Mouse (Mus musculus): ENCODE results near the gene Grin2b. TPM values are rescaled to one million over a fixed set of nuclear protein-coding genes. Genes with fewer than 3 reads are reported as not detected.

The Grin2b gene
- polyA plus RNA-seq, 1 experiment from 2014 or later = 1.2 TPM

GRCm38 (mm10) chr6:135674380-135674779 lies 498.9 kb downstream of the Grin2b start:
- no peak overlapping the region for H3K9ac ChIP-seq (ENCODE audit: low read length)
- H3K4me1 ChIP-seq (ENCODE audit: control insufficient read depth, insufficient read depth, low read length) = no peaks in the 10 kb centered on the region
- no peaks in the 10 kb centered on the region for H3K9me3 ChIP-seq (ENCODE audit: control insufficient read depth, low read length)
- H3K27ac ChIP-seq (ENCODE audit: low read depth, low read length) = no peak overlapping the region
- no peak overlapping the region for H3K4me2 ChIP-seq
- H3K27me3 ChIP-seq (ENCODE audit: control insufficient read depth, insufficient read depth, low read length) = no peaks in the 10 kb centered on the region
- no peaks in the 10 kb centered on the region for H3K36me3 ChIP-seq (ENCODE audit: control insufficient read depth, insufficient read depth, low read length)
- 51% methylated on average over 4 of the region's 4 CpGs for WGBS
- ATAC-seq (ENCODE audit: low FRiP score) (no peak), DNase-seq (ENCODE audit: low spot score, missing footprints) (no peak)
- no peak overlapping the region for H3K4me3 ChIP-seq (ENCODE audit: low read depth, low read length)

GRCm38 (mm10) chr6:135672003-135672402 lies 501.3 kb downstream of the Grin2b start:
- Histone ChIP-seq H3K4me3 (ENCODE audit: low read depth, low read length) (no peak overlapping the region), H3K36me3 (ENCODE audit: control insufficient read depth, insufficient read depth, low read length) (no peaks in the 10 kb centered on the region), H3K4me1 (ENCODE audit: control insufficient read depth, insufficient read depth, low read length) (no peaks in the 10 kb centered on the region), H3K27ac (ENCODE audit: low read depth, low read length) (no peak overlapping the region), H3K9me3 (ENCODE audit: control insufficient read depth, low read length) (no peaks in the 10 kb centered on the region), H3K27me3 (ENCODE audit: control insufficient read depth, insufficient read depth, low read length) (no peaks in the 10 kb centered on the region), H3K9ac (ENCODE audit: low read length) (no peak overlapping the region), H3K4me2 (no peak overlapping the region)
- DNase-seq (ENCODE audit: low spot score, missing footprints) (no peak), ATAC-seq (ENCODE audit: low FRiP score) (no peak)

Small RNA genes lying within 50 kb of the gene (microRNA-seq; reads per million reads assigned to microRNA genes)
- not detected for gene Gm22892

Other genes starting within 250 kb of the Grin2b start
- not detected in 2 replicates for gene Gm8994, start 154.0 kb upstream of the Grin2b start, polyA plus RNA-seq (2014; fragmentation: Nextera tagmentation; extraction: Ambion mirVana)
- not detected in 2 replicates for gene E330021D16Rik, start 242.1 kb upstream of the Grin2b start, polyA plus RNA-seq (2014; fragmentation: Nextera tagmentation; extraction: Ambion mirVana)

Data from midbrain, embryonic 11.5 days (tissue).